Mouse (Mus musculus) MEL (cell line): ENCODE measurements around the gene Kcnk18. TPM values are rescaled to one million over a fixed set of nuclear protein-coding genes. Genes with fewer than 3 reads are reported as not detected.

Source experiments
- DNase-seq: peaks from one replicate; pipeline ENCODE4 v3.0.0; 2011; ENCODE audit warnings: low read depth, low spot score
- H3K27ac ChIP-seq: 2 replicates; pipeline ENCODE4 v1.5.1; 2012; ENCODE audit warnings: low read depth, mild to moderate bottlenecking, control low read depth, low read length, moderate library complexity; ENCODE audit not compliant: control insufficient read depth
- H3K27me3 ChIP-seq, 2 experiments: fragments of 150-350 bp in 1 of 2; sonication (generic) in 1 of 2; 2 replicates each; pipeline ENCODE4 v1.6.1; 2012; ENCODE audit warnings: low read length in 2 of 2, mild to moderate bottlenecking in 2 of 2, improper control_type of control experiment in 1 of 2, moderate library complexity in 1 of 2; ENCODE audit not compliant: insufficient read depth in 2 of 2, control insufficient read depth in 1 of 2
- H3K36me3 ChIP-seq, 2 experiments: 2 replicates each; pipeline ENCODE4 v1.6.1; 2012 to 2014; ENCODE audit warnings: low read length in 2 of 2, improper control_type of control experiment in 1 of 2, inconsistent platforms in 1 of 2, mild to moderate bottlenecking in 1 of 2; ENCODE audit not compliant: insufficient read depth in 2 of 2, control insufficient read depth in 1 of 2
- H3K4me1 ChIP-seq, 2 experiments: fragments of 150-350 bp in 1 of 2; sonication (generic) in 1 of 2; 2 replicates each; pipeline ENCODE4 v1.6.1; 2012; ENCODE audit warnings: low read length in 2 of 2, improper control_type of control experiment in 1 of 2, mild to moderate bottlenecking in 1 of 2; ENCODE audit not compliant: insufficient read depth in 2 of 2, control insufficient read depth in 1 of 2
- H3K4me3 ChIP-seq, 2 experiments: fragments of 150-350 bp in 1 of 2; sonication (generic) in 1 of 2; 2 replicates each; pipeline ENCODE4 v1.5.1; 2012; ENCODE audit warnings: low read depth in 2 of 2, low read length in 2 of 2, mild to moderate bottlenecking in 2 of 2, moderate library complexity in 2 of 2, control low read depth in 1 of 2, improper control_type of control experiment in 1 of 2; ENCODE audit not compliant: control insufficient read depth in 1 of 2, insufficient read depth in 1 of 2
- H3K79me2 ChIP-seq: 2 replicates; pipeline ENCODE4 v1.6.1; 2012; ENCODE audit warnings: mild to moderate bottlenecking, low read length, moderate library complexity; ENCODE audit not compliant: control insufficient read depth, poor library complexity, insufficient read depth
- H3K9ac ChIP-seq: 2 replicates; pipeline ENCODE4 v1.6.1; 2012; ENCODE audit warnings: low read depth, mild to moderate bottlenecking, control low read depth, low read length, moderate library complexity; ENCODE audit not compliant: control insufficient read depth, poor library complexity, severe bottlenecking
- H3K9me3 ChIP-seq: fragments of 150-350 bp; sonication (generic); replicated peaks from 2 replicates; pipeline ENCODE4 v1.6.1; 2012; ENCODE audit warnings: mild to moderate bottlenecking, low read length, improper control_type of control experiment, moderate library complexity; ENCODE audit not compliant: insufficient read depth
- BHLHE40 ChIP-seq: IDR thresholded peaks from 2 replicates; pipeline ENCODE4 v1.6.1; 2012; ENCODE audit warnings: low read depth, mild to moderate bottlenecking, inconsistent platforms, low read length, improper control_type of control experiment, borderline replicate concordance
- CHD1 ChIP-seq: IDR thresholded peaks from 2 replicates; pipeline ENCODE4 v1.6.1; 2012; ENCODE audit warnings: low read depth, mild to moderate bottlenecking, inconsistent platforms, low read length, improper control_type of control experiment
- CTCF ChIP-seq, 3 experiments: IDR thresholded peaks in 2 of 3; conservative IDR thresholded peaks in 1 of 3; 2 replicates each; pipeline ENCODE4 v1.5.1; 2011 to 2012; ENCODE audit warnings: low read length in 3 of 3, low read depth in 2 of 3, mild to moderate bottlenecking in 2 of 3, improper control_type of control experiment in 1 of 3, inconsistent platforms in 1 of 3, mixed read lengths in 1 of 3, moderate library complexity in 1 of 3; ENCODE audit not compliant: control insufficient read depth in 1 of 3, insufficient read depth in 1 of 3, poor library complexity in 1 of 3, severe bottlenecking in 1 of 3
- ELF1 ChIP-seq: IDR thresholded peaks from 2 replicates; pipeline ENCODE4 v1.6.1; 2014; ENCODE audit warnings: low read depth, mild to moderate bottlenecking, inconsistent platforms, low read length, improper control_type of control experiment, moderate library complexity
- ETS1 ChIP-seq: IDR thresholded peaks from 2 replicates; pipeline ENCODE4 v1.6.1; 2012; ENCODE audit warnings: low read depth, mild to moderate bottlenecking, inconsistent platforms, low read length, improper control_type of control experiment, moderate library complexity
- GABPA ChIP-seq: IDR thresholded peaks from 2 replicates; pipeline ENCODE4 v1.6.1; 2012; ENCODE audit warnings: low read depth, mild to moderate bottlenecking, inconsistent platforms, low read length, improper control_type of control experiment, moderate library complexity
- GATA1 ChIP-seq: IDR thresholded peaks from 2 replicates; pipeline ENCODE4 v1.6.1; 2011; ENCODE audit warnings: low read depth, low read length, improper control_type of control experiment
- JUND ChIP-seq: IDR thresholded peaks from 2 replicates; pipeline ENCODE4 v1.6.1; 2011; ENCODE audit warnings: low read depth, mild to moderate bottlenecking, improper control_type of control experiment, low read length
- KAT2A ChIP-seq: conservative IDR thresholded peaks from 2 replicates; pipeline ENCODE4 v1.6.1; 2012; ENCODE audit warnings: low read depth, low read length, improper control_type of control experiment, inconsistent platforms
- MEF2A ChIP-seq: IDR thresholded peaks from 2 replicates; pipeline ENCODE4 v1.6.1; 2014; ENCODE audit warnings: low read depth, mild to moderate bottlenecking, inconsistent platforms, low read length, improper control_type of control experiment; ENCODE audit not compliant: poor library complexity, insufficient replicate concordance, severe bottlenecking; ENCODE audit errors: extremely low read depth
- MXI1 ChIP-seq: IDR thresholded peaks from 2 replicates; pipeline ENCODE4 v1.6.1; 2011; ENCODE audit warnings: mild to moderate bottlenecking, low read depth, low read length, improper control_type of control experiment
- NELFE ChIP-seq: IDR thresholded peaks from 2 replicates; pipeline ENCODE4 v1.6.1; 2011; ENCODE audit warnings: low read depth, low read length, improper control_type of control experiment
- NRF1 ChIP-seq: IDR thresholded peaks from 2 replicates; pipeline ENCODE4 v1.6.1; 2014; ENCODE audit warnings: low read depth, mild to moderate bottlenecking, inconsistent platforms, low read length, improper control_type of control experiment, moderate library complexity; ENCODE audit not compliant: poor library complexity, insufficient read depth, severe bottlenecking
- POLR2A ChIP-seq, 2 experiments: IDR thresholded peaks; 2 replicates each; pipeline ENCODE4 v1.6.1; 2011 to 2012; ENCODE audit warnings: low read length in 2 of 2, mild to moderate bottlenecking in 2 of 2, control low read depth in 1 of 2, improper control_type of control experiment in 1 of 2, low read depth in 1 of 2, moderate library complexity in 1 of 2; ENCODE audit not compliant: control insufficient read depth in 1 of 2, insufficient read depth in 1 of 2, poor library complexity in 1 of 2
- POLR2AphosphoS2 ChIP-seq: IDR thresholded peaks from 2 replicates; pipeline ENCODE4 v1.6.1; 2011; ENCODE audit warnings: low read length, improper control_type of control experiment
- POLR2AphosphoS5 ChIP-seq: IDR thresholded peaks from 2 replicates; pipeline ENCODE4 v1.6.1; 2012; ENCODE audit warnings: low read depth, borderline replicate concordance, mild to moderate bottlenecking, inconsistent platforms, low read length, moderate library complexity, mixed read lengths
- SIN3A ChIP-seq: IDR thresholded peaks from 2 replicates; pipeline ENCODE4 v1.6.1; 2012; ENCODE audit warnings: low read length, improper control_type of control experiment, inconsistent platforms
- SMC3 ChIP-seq: IDR thresholded peaks from 2 replicates; pipeline ENCODE4 v1.6.1; 2011; ENCODE audit warnings: low read depth, low read length, improper control_type of control experiment
- TAL1 ChIP-seq: IDR thresholded peaks from 2 replicates; pipeline ENCODE4 v1.6.1; 2012; ENCODE audit warnings: mild to moderate bottlenecking, inconsistent platforms, low read length, moderate library complexity, mixed read lengths
- TBP ChIP-seq: IDR thresholded peaks from 2 replicates; pipeline ENCODE4 v1.8.0; 2011; ENCODE audit warnings: low read depth, low read length, improper control_type of control experiment
- TCF12 ChIP-seq: IDR thresholded peaks from 2 replicates; pipeline ENCODE4 v1.6.1; 2014; ENCODE audit warnings: low read depth, mild to moderate bottlenecking, inconsistent platforms, low read length, improper control_type of control experiment, moderate library complexity
- USF1 ChIP-seq: IDR thresholded peaks from 2 replicates; pipeline ENCODE4 v1.6.1; 2014; ENCODE audit warnings: low read depth, mild to moderate bottlenecking, inconsistent platforms, low read length, improper control_type of control experiment, moderate library complexity
- ZC3H11A ChIP-seq: IDR thresholded peaks from 2 replicates; pipeline ENCODE4 v1.6.1; 2012; ENCODE audit warnings: low read depth, mild to moderate bottlenecking, inconsistent platforms, low read length, improper control_type of control experiment
- ZKSCAN1 ChIP-seq: IDR thresholded peaks from 2 replicates; pipeline ENCODE4 v1.6.1; 2012; ENCODE audit warnings: low read depth, mild to moderate bottlenecking, inconsistent platforms, low read length, improper control_type of control experiment, moderate library complexity
- ZMIZ1 ChIP-seq: IDR thresholded peaks from 2 replicates; pipeline ENCODE4 v1.6.1; 2012; ENCODE audit warnings: low read depth, mild to moderate bottlenecking, inconsistent platforms, low read length, improper control_type of control experiment, moderate library complexity
- ZNF384 ChIP-seq: IDR thresholded peaks from 2 replicates; pipeline ENCODE4 v1.6.1; 2012; ENCODE audit warnings: low read depth, mild to moderate bottlenecking, inconsistent platforms, low read length, improper control_type of control experiment
- polyA plus RNA-seq, 2 experiments: library from polyadenylated mRNA; stranded (reverse) in 1 of 2; unstranded in 1 of 2; fragments of >175 nt in 1 of 2; fragments of >200 nt in 1 of 2; gene quantifications; 2 replicates each; pipeline versions ENCODE4 v1.2.1 to v1.2.4; 2012; ENCODE audit warnings: low replicate concordance in 2 of 2, low read depth in 1 of 2; ENCODE audit not compliant: insufficient read length in 2 of 2, insufficient read depth in 1 of 2, missing spikeins in 1 of 2
- total RNA-seq: library from RNA; depleted of rRNA; stranded (reverse); fragments of 300-350 nt; gene quantifications from 2 replicates; pipeline ENCODE4 v1.2.3, GENCODE M21; 2012

The Kcnk18 gene
- total and polyA plus RNA-seq, 3 experiments = not detected

- Histone ChIP-seq H3K9me3 (no peaks in the 10 kb centered on the region), H3K4me1 (peaks cover 0 to 10% of the 10 kb centered on the region in 2 experiments; a peak in 3 of 4 replicates), H3K36me3 (peaks cover 0 to 8% of the 10 kb centered on the region in 2 experiments; a peak in 2 of 4 replicates)
- no peak for TF ChIP-seq BHLHE40
- no peak for TF ChIP-seq USF1
- TF ChIP-seq ELF1 = no peak
- TF ChIP-seq TCF12 = no peak
- no peak for TF ChIP-seq KAT2A
- no peak for TF ChIP-seq JUND
- no peak for TF ChIP-seq ETS1
- no peak for TF ChIP-seq ZNF384
- TF ChIP-seq ZC3H11A = no peak
- TF ChIP-seq TBP = no peak
- TF ChIP-seq NELFE = no peak
- TF ChIP-seq GATA1 = no peak
- TF ChIP-seq GABPA = no peak
- no peak for TF ChIP-seq POLR2AphosphoS5
- no peak for TF ChIP-seq ZKSCAN1
- TF ChIP-seq POLR2A (IDR thresholded peaks at IDR 0.05; ENCODE audit: control insufficient read depth in 1 of 2, insufficient read depth in 1 of 2, low read depth in 1 of 2, low read length in 2 of 2, poor library complexity in 1 of 2) = no peak
- TF ChIP-seq, all 39 proteins: peak for 0
- Histone ChIP-seq H3K27me3 (no peaks in the 10 kb centered on the region), H3K4me3 (no peak overlapping the region), H3K79me2 (no peaks in the 10 kb centered on the region), H3K9ac (no peak overlapping the region), H3K27ac (no peak overlapping the region)
- DNase-seq = no peak
Observed at GRCm38 (mm10) chr19:59265907-59266306, 46.9 kb downstream of the Kcnk18 start.

DNA sequence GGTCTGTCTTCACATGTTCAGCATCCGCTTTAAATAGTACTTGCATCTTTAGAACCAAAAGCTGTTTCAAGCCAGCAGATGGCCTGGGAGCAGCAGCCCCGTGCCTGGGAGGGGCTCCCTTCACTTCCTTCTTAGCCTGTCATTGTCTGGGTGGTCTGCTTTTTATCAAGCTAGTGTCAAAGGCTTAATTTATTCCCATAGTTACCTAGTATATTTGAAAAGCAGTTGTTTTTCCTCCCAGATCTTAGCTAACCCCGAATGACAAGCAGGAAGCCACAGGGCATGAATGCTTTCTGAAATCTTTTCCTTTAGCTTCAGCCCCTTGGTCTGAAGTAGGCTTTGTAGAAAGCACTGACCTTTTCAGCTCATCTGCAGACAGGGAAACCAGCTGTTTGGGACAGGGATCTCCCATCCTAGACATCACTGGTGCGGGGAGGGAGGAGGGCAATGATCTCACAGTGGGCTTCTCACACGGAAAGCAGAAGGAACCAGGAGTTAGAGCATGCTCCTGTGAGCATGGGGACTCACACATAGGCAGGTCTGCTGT is 48.5 kb downstream of the Kcnk18 start:
- Histone ChIP-seq H3K9ac (no peak overlapping the region), H3K27ac (no peak overlapping the region), H3K4me1 (no peaks in the 10 kb centered on the region), H3K36me3 (no peaks in the 10 kb centered on the region), H3K27me3 (no peaks in the 10 kb centered on the region), H3K9me3 (no peaks in the 10 kb centered on the region), H3K4me3 (no peak overlapping the region), H3K79me2 (no peaks in the 10 kb centered on the region)
- TF ChIP-seq NELFE = no peak
- no peak for DNase-seq

DNA sequence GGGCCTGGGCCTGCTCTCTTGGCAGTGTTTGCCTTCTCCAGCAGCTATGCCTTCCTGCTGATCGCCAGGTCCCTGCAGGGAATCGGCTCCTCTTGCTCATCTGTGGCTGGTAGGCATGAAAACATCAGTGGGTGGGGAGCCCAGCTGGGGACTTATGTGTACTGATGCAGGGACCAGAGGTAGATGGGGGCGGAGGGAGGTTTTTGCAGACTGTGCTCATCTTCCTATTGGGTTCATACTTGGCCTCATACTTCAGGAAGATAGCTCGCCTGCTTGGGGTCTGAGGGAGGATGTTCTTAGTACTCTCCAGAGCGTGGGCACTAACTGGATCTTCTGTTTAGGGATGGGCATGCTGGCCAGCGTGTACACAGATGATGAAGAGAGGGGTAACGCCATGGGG is 54.2 kb downstream of the Kcnk18 start:
- H3K27me3 ChIP-seq = no peaks in the 10 kb centered on the region
- no peaks in the 10 kb centered on the region for H3K36me3 ChIP-seq
- no peak overlapping the region for H3K9ac ChIP-seq
- H3K4me1 ChIP-seq = no peaks in the 10 kb centered on the region
- H3K27ac ChIP-seq = no peak overlapping the region
- H3K4me3 ChIP-seq = no peak overlapping the region
- TF ChIP-seq ZNF384 = no peak
- no peak for TF ChIP-seq CHD1
- TF ChIP-seq NELFE = no peak
- TF ChIP-seq ZMIZ1 = no peak
- TF ChIP-seq TBP = no peak
- no peak for TF ChIP-seq BHLHE40
- TF ChIP-seq GABPA = no peak
- TF ChIP-seq SIN3A = no peak
- no peak for TF ChIP-seq JUND
- no peak for TF ChIP-seq MEF2A
- no peak for TF ChIP-seq POLR2AphosphoS2
- no peak for TF ChIP-seq MXI1
- TF ChIP-seq KAT2A = no peak
- TF ChIP-seq SMC3 = no peak
- no peak for TF ChIP-seq CTCF (IDR thresholded peaks at IDR 0.05 in 2 of 3, conservative IDR thresholded peaks at IDR 0.05 in 1 of 3; ENCODE audit: control insufficient read depth in 1 of 3, insufficient read depth in 1 of 3, low read depth in 2 of 3, low read length in 3 of 3, poor library complexity in 1 of 3, severe bottlenecking in 1 of 3)
- TF ChIP-seq NRF1 = no peak
- TF ChIP-seq ZC3H11A = no peak
- no peak for TF ChIP-seq ETS1
- no peak for TF ChIP-seq TAL1
- H3K79me2 ChIP-seq = no peaks in the 10 kb centered on the region
- no peaks in the 10 kb centered on the region for H3K9me3 ChIP-seq
- no peak for DNase-seq
